Mouse (Mus musculus) hindbrain, embryonic 13.5 days (tissue): ENCODE measurements around the gene Wfikkn1. TPM values are rescaled to one million over a fixed set of nuclear protein-coding genes. Genes with fewer than 3 reads are reported as not detected.

Source experiments
- ATAC-seq: fragments of 200-750 bp; cut with Nextera tagmentation; 2 replicates; pipeline ENCODE4 v1.8.0; 2017; ENCODE audit warnings: moderate TSS enrichment; ENCODE audit not compliant: low FRiP score
- H3K27ac ChIP-seq: fragments of 300-500 bp; sonication (generic); 2 replicates; pipeline ENCODE4 v1.5.1; 2015; ENCODE audit warnings: inconsistent platforms, mild to moderate bottlenecking, moderate library complexity
- H3K27me3 ChIP-seq: fragments of 300-500 bp; sonication (generic); 2 replicates; pipeline ENCODE4 v1.6.1; 2015; ENCODE audit warnings: mild to moderate bottlenecking, inconsistent platforms
- H3K36me3 ChIP-seq: fragments of 300-500 bp; sonication (generic); 2 replicates; pipeline ENCODE4 v1.6.1; 2015; ENCODE audit warnings: mild to moderate bottlenecking, inconsistent platforms
- H3K4me1 ChIP-seq: fragments of 300-500 bp; sonication (generic); replicated peaks from 2 replicates; pipeline ENCODE4 v1.6.1; 2015; ENCODE audit warnings: inconsistent platforms
- H3K4me2 ChIP-seq: fragments of 300-500 bp; sonication (generic); 2 replicates; pipeline ENCODE4 v1.6.1; 2015; ENCODE audit warnings: inconsistent platforms, mild to moderate bottlenecking, moderate library complexity
- H3K4me3 ChIP-seq: fragments of 300-500 bp; sonication (generic); 2 replicates; pipeline ENCODE4 v1.5.1; 2015; ENCODE audit warnings: mild to moderate bottlenecking, inconsistent platforms
- H3K9ac ChIP-seq: fragments of 300-500 bp; sonication (generic); 2 replicates; pipeline ENCODE4 v1.6.1; 2015; ENCODE audit warnings: mild to moderate bottlenecking, inconsistent platforms
- H3K9me3 ChIP-seq: fragments of 300-500 bp; sonication (generic); 2 replicates; pipeline ENCODE4 v1.6.1; 2016; ENCODE audit warnings: inconsistent platforms
- WGBS: fragments of 180-500 bp; shearing (Covaris S2); methylation state at CpG from one replicate; pipeline ENCODE4 v1.1.7; 2015; 5-methylcytosine and 5-hydroxymethylcytosine counted together
- polyA plus RNA-seq: library from polyadenylated mRNA; unstranded; fragments of >200 nt; fragmentation: Nextera tagmentation; extraction: Ambion mirVana; gene quantifications from 2 replicates; pipeline ENCODE4 v1.2.1, GENCODE M21; 2015

Gene Wfikkn1
- 0.45 and 0.63 TPM in 2 replicates for polyA plus RNA-seq

DNA sequence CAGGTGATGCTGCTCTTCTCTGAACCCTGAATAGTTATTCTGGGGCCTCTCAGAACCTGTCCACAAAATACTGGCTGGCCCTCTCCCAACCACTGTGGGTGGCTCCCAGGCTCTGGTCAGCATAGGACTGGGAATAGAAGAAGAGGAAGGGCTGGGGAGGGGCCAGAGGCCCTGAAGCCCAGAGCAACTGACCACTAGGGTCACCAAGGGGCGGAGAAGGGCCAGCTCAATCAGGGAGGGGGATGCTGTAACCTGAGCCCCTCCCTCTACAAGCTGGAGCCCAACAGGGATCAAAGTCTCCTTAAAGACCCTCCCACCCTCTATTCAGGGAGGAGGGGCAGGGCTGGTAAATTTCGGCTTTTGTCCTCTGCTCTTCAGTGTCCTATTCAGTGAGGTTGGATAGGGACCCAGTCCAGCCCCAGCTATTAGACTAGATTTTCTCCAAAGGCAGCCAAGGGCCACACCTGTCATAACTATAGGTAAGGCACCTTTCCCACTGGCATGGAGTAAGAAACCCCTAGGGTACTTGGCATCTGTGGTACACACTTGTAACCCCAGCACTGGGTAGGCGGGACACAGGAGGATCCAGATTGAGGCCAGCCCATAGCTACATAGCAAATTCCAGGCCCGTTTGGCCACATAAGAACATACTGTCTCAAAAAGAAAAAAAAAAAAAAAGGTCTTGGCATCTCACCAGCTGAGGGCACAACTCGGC lies at the start of gene Wfikkn1:
TSS of gene Wfikkn1 (minus strand) at position 663 of the 715 bp plus-strand sequence.
- no peak for ATAC-seq
- 0 out of 2 replicates have a peak within 1 kb of the TSS, but pooled peaks have one; percentile 0 for H3K9ac ChIP-seq
- no peaks in the 10 kb centered on the region for H3K27me3 ChIP-seq
- H3K4me3 ChIP-seq: no peak within 1 kb of the TSS
- H3K36me3 ChIP-seq: peaks cover 54% of the 10 kb centered on the region
- 22% methylated on average over 5 of the region's 5 CpGs for WGBS
- H3K4me2 ChIP-seq: no peak within 1 kb of the TSS
- H3K4me1 ChIP-seq: peaks cover 41% of the 10 kb centered on the region
- H3K27ac ChIP-seq: peak within 1 kb of the TSS; percentile 46
- H3K9me3 ChIP-seq: no peaks in the 10 kb centered on the region

DNA sequence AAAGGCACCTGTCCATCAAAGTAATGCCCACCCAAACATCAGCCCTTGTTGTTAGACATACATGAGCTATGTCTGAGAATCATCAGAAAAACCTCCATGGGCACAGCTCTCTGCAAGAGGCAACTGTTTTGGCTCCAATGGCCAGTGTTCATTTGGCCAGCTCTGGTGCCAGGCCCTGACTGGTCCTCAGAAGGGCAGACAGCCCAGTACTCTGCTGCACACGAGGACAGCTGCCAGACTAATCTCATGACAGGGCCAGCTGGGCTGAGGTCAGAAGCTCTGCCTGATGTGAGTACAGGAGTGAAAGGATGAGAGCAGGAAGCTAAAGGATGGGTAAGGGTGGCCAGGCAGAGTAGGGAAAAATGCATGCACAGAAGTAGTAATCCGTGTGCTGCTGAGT lies 44.7 kb upstream of the Wfikkn1 start:
- WGBS: 75% methylated on average over 2 of the region's 2 CpGs
- H3K36me3 ChIP-seq: peaks cover 44% of the 10 kb centered on the region
- peaks cover 7% of the 10 kb centered on the region for H3K4me1 ChIP-seq
- ATAC-seq: no peak
- no peaks in the 10 kb centered on the region for H3K9me3 ChIP-seq
- no peak overlapping the region for H3K4me3 ChIP-seq
- no peak overlapping the region for H3K4me2 ChIP-seq
- no peaks in the 10 kb centered on the region for H3K27me3 ChIP-seq
- no peak overlapping the region for H3K9ac ChIP-seq
- no peak overlapping the region for H3K27ac ChIP-seq

DNA sequence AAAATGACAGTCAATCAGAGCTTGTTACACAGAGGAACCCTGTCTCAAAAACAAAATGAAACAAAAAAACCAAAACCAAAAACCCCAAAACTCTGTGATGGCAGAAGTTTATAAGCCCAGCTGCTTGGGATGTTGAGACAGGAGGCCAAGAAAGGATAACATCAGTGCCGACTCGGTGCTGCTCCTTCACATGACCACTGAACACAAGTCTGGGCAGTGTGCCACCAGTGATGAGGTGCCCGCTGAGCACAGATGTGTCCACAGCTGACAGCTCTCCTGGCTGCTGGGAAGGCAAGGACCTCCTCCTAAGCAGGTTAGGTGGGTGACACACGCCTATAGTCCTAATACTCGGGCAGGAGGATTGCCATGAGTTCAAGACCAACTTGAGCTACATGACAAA lies 41.5 kb upstream of the Wfikkn1 start:
- ATAC-seq: no peak
- H3K4me2 ChIP-seq: no peak overlapping the region
- 82% methylated on average over 5 of the region's 5 CpGs for WGBS

DNA sequence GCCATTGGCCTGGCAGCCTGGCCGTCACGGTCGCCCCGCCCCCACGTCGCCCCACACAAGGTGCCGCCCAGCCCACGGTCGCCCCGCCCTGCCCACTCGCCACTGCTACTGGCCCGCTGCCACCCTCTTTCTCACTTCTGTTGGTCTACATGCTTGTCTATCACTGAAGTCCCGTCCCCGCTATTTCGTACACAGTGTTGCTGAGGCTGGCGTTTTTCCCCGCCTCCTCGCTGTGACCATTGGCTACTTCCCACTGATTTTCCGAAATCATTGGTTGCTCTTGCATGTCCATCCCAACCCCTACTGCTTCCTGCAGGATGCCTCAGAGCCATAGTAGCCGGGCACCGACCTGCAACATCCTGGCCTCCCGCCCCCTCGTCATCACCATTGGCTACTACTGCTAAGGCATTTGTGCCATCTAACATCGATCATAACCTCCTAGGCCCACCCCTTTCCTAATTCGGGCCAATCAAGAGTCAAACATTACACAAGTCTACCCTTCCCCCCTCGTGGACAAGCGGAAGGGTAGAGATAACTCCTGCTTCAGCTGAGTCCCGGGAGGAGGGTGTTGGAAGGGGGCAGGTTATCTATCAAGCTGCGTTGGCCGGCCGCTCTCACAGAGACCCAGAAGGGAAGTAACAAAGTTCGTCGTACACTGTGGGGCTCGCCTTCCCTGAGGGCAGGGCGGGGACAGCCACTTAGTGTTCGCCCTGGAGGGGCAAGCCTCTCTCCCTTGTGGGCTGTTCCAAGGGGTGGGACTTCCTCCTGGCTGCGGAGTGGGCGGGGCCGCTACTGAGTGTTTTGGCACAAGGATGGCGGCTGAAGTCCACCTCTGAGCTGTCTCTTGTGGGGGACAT lies 39.4 kb upstream of the Wfikkn1 start:
- no peaks in the 10 kb centered on the region for H3K9me3 ChIP-seq
- peak overlapping the region; percentile 94 for H3K9ac ChIP-seq
- peak overlapping the region; percentile 97 for H3K27ac ChIP-seq
- under 1% methylated on average over 33 of the region's 40 CpGs for WGBS
- H3K4me1 ChIP-seq: peaks cover 39% of the 10 kb centered on the region
- H3K4me2 ChIP-seq: peak overlapping the region; percentile 68
- ATAC-seq: peak; percentile 99
- H3K4me3 ChIP-seq: peak overlapping the region; percentile 98
- peaks cover 9% of the 10 kb centered on the region; the same call in 1 of the 2 replicates for H3K36me3 ChIP-seq
- H3K27me3 ChIP-seq: no peaks in the 10 kb centered on the region

More for the DNA sequence above, 41.5 kb upstream of the Wfikkn1 start:
- H3K27me3 ChIP-seq: no peaks in the 10 kb centered on the region
- H3K4me1 ChIP-seq: peaks cover 28% of the 10 kb centered on the region
- no peak overlapping the region for H3K4me3 ChIP-seq
- H3K27ac ChIP-seq: no peak overlapping the region
- no peaks in the 10 kb centered on the region for H3K9me3 ChIP-seq
- peaks cover 17% of the 10 kb centered on the region for H3K36me3 ChIP-seq
- H3K9ac ChIP-seq: no peak overlapping the region

DNA sequence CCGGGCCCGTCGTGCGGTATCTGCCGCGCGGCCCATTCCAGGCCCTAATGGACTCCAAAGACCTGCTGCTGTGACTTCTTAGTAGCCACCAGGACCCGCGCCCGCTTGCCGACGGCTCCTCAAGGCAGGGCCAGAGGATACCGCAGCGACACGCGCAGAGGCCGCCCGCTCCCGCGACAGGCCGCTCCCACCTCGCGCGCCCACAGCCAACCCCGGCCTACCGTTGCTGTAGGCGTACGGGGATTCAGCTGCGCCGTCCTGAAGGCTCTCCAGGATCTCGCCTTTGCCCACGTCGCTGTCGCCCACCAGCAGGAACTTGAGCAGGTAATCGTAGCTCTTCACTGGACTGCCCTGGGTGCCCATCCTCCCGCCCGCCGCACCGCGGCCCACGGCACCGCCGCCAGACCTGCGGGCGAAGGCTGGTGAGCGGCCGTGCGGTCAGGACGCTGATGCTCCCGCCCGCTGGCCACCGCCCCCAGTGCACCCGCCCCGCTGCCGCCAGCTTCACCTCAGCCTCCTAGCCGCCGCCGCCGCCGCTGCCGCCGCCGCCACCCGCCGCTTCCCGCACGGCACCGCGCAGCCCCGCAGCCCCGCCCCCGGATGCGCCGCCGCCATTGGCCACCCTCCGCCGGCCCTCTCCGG lies 38.6 kb upstream of the Wfikkn1 start, which contains the start of gene Rab40c:
TSS of gene Rab40c (minus strand) at position 584 of the 642 bp plus-strand sequence.
- peak within 1 kb of the TSS; percentile 87 for H3K4me2 ChIP-seq
- WGBS: under 1% methylated on average over 69 of the region's 78 CpGs
- peak within 1 kb of the TSS; percentile 98 for H3K4me3 ChIP-seq
- peaks cover 45% of the 10 kb centered on the region for H3K4me1 ChIP-seq
- ATAC-seq: peak; percentile 4; the same call in 1 of the 2 replicates
- H3K27me3 ChIP-seq: no peaks in the 10 kb centered on the region
- peak within 1 kb of the TSS; percentile 94 for H3K9ac ChIP-seq
- H3K27ac ChIP-seq: peak within 1 kb of the TSS; percentile 97
- peaks cover 9% of the 10 kb centered on the region; the same call in 1 of the 2 replicates for H3K36me3 ChIP-seq
- H3K9me3 ChIP-seq: no peaks in the 10 kb centered on the region

DNA sequence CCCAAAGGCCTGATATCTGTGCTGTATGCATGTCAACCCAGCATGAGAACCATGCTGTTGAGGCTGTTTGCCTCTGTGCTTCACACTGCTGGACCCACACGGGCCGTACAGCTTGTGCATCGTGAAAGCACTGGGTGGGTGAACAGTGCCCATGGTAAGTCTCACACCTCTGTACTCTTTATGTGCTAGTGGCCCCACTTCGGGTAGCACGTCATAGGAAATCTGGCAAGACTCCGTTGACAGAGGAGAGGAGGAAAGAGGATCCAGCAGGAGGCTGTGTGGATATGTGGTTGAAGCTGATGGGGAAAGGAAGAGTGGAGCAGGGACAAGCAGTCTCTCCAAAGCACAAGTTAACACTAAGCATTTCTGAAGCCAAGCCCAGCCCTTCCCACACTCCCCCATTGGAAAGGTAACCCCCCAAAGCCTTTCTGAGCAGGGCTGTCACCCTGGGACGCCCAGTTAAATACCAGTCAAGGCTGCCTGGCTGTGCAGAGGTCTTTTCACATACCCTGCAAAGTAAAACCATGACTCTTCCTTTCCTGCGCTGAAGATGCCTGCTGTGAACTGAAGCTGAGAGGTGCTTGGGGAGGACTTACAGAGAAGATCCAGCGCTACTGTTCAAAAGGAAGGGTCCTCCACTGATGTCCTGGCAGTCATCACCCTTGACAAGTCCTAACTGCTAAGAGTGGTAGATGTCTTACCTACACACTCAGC lies 37.5 kb upstream of the Wfikkn1 start:
- Histone ChIP-seq H3K4me3 (peak overlapping the region; percentile 98), H3K4me1 (peaks cover 45% of the 10 kb centered on the region), H3K27ac (no peak overlapping the region), H3K9ac (peak overlapping the region; percentile 94), H3K4me2 (peak overlapping the region; percentile 87), H3K27me3 (no peaks in the 10 kb centered on the region), H3K9me3 (no peaks in the 10 kb centered on the region), H3K36me3 (peaks cover 9% of the 10 kb centered on the region; the same call in 1 of the 2 replicates)
- WGBS: 80% methylated on average over 9 of the region's 9 CpGs
- no peak for ATAC-seq

DNA sequence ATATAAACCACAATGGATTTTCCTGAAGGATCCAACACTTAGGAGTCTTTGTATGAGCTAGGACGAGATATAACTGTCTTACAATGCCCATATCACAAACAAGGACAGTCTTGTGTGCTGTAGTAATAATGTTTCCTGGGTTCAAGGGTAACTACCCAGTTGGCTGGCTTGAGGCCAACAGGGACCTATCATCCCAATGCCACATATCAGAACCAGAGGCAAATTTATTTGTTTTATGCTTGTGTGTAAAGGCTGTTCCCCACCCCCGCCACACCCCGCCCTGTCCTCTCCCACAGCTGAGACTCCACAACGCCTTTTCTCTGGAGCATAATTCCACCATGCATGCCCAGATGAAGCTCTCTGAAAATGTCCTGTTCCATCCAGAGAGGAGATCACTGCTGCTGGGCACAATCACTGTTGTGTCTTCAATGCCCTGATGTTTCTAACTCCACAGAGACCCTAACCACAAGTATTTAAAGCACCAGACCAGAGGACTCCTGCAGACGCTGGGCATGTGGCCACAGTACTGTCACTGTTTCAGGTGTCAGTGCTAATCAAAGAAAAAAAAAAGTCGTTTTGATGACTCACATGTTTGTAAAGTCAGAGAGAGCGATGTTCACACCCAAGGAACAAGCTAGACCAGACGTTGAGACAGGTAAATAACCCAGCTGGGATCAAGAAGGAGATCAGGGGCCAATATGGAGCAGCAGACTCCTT lies 36.4 kb upstream of the Wfikkn1 start:
- no peak for ATAC-seq

DNA sequence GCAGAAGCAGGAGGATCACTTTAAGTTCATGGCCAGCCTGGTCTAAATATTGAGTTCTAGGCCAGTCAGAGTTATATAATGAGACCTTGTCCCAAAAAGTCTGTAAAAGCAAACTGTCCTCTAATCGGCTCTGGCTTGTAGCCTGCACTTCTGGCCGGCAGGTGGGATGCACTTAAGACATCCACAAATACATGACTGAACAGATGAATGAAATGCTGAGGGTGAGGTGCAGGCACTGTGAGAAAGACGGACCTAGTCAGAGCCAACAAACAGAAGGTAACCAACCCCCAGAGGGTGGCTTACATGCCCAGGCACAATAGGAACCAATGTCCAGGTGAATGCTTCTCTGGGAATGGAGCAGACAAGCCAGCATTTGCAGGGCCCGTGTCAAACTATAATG lies 33.6 kb upstream of the Wfikkn1 start:
- H3K4me2 ChIP-seq: no peak overlapping the region
- no peak for ATAC-seq
- no peak overlapping the region for H3K27ac ChIP-seq
- no peaks in the 10 kb centered on the region for H3K27me3 ChIP-seq
- peaks cover 9% of the 10 kb centered on the region; the same call in 1 of the 2 replicates for H3K36me3 ChIP-seq
- no peak overlapping the region for H3K4me3 ChIP-seq
- WGBS: 90% methylated on average over 4 of the region's 4 CpGs
- H3K9ac ChIP-seq: no peak overlapping the region
- H3K4me1 ChIP-seq: peaks cover 38% of the 10 kb centered on the region
- H3K9me3 ChIP-seq: no peaks in the 10 kb centered on the region

More for the DNA sequence above, 36.4 kb upstream of the Wfikkn1 start:
- 0 out of 2 replicates have a peak overlapping the region, but pooled peaks have one; percentile 98 for H3K4me3 ChIP-seq
- no peaks in the 10 kb centered on the region for H3K27me3 ChIP-seq
- peaks cover 45% of the 10 kb centered on the region for H3K4me1 ChIP-seq
- no peaks in the 10 kb centered on the region for H3K9me3 ChIP-seq
- peaks cover 9% of the 10 kb centered on the region; the same call in 1 of the 2 replicates for H3K36me3 ChIP-seq
- H3K4me2 ChIP-seq: 0 out of 2 replicates have a peak overlapping the region, but pooled peaks have one; percentile 8
- peak overlapping the region; percentile 94; the same call in 1 of the 2 replicates for H3K9ac ChIP-seq
- H3K27ac ChIP-seq: no peak overlapping the region
- WGBS: 87% methylated on average over 8 of the region's 8 CpGs

DNA sequence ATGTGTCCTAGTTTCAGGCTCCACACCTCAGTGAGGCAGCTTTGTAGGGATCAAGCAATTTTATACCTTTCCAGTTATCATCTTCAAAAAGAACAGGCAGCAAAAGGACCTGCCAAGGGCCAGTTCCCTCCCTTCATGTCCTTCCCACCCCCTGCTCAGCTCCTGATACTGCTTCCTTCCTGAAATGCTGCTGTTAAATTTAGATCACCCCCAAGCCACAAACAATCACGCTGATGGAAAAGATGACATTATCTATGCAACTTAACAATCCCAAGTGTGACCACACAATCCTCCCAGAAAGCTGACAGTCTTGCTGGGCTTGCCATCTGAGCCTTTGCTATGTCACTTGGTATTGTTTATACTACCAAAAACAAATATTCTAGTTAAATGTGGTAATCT lies 33.2 kb upstream of the Wfikkn1 start:
- no peak for ATAC-seq
- 84% methylated on average over 1 of the region's 1 CpGs for WGBS
- Histone ChIP-seq H3K9me3 (no peaks in the 10 kb centered on the region), H3K36me3 (peaks cover 9% of the 10 kb centered on the region; the same call in 1 of the 2 replicates), H3K9ac (no peak overlapping the region), H3K4me3 (no peak overlapping the region), H3K4me2 (no peak overlapping the region), H3K4me1 (peaks cover 35% of the 10 kb centered on the region), H3K27ac (no peak overlapping the region), H3K27me3 (no peaks in the 10 kb centered on the region)

DNA sequence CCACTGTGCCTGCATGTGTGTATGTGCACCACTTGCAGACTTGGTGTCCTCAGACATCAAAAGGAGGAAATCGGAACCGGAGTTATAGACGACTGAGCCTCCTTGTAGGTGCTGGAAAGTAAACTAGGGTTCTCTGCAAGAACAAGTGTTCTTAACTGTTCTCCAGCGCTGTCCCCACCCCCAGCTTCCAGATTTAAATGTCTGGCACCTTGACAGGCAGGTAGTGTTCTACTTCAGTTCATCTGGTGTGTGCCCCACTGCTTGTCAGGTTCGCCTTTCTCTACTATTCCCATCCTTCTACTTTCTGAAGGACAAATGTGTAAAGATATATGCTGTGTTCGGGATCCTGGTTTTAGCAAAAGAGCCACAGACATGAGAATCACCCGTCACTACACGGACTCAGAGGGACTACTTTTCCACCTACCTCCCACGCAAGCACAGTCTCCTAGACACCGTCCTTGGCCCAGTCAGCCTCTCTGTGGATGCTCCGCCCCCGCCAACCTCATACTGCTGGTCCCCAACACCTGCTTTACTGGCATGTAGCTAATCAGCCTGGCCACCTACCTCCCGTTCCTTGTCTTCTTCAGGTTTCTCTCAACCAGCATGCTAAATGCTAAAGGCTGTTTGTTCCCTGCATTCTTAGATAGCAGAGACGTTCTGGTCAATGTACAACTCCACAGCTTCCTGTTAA lies 32.7 kb upstream of the Wfikkn1 start:
- Histone ChIP-seq H3K4me3 (no peak overlapping the region), H3K27ac (no peak overlapping the region), H3K9me3 (no peaks in the 10 kb centered on the region), H3K9ac (no peak overlapping the region), H3K27me3 (no peaks in the 10 kb centered on the region), H3K4me1 (peaks cover 29% of the 10 kb centered on the region), H3K36me3 (peaks cover 9% of the 10 kb centered on the region; the same call in 1 of the 2 replicates), H3K4me2 (no peak overlapping the region)
- 90% methylated on average over 14 of the region's 14 CpGs for WGBS
- no peak for ATAC-seq
